Mouse (Mus musculus) CH12.LX (cell line): ENCODE measurements around the gene Ccdc3. TPM values are rescaled to one million over a fixed set of nuclear protein-coding genes. Genes with fewer than 3 reads are reported as not detected.

Source experiments
- DNase-seq: peaks from one replicate; pipeline ENCODE4 v3.0.0-alpha.2; 2013; ENCODE audit errors: extremely low read depth
- H3K27ac ChIP-seq: 2 replicates; pipeline ENCODE4 v1.5.1; 2012; ENCODE audit warnings: low read depth, mild to moderate bottlenecking, control low read depth, moderate library complexity; ENCODE audit not compliant: insufficient read depth
- H3K27me3 ChIP-seq: replicated peaks from 2 replicates; pipeline ENCODE3; 2012; ENCODE audit warnings: inconsistent platforms
- H3K36me3 ChIP-seq, 2 experiments: replicated peaks in 1 of 2; 2 replicates each; pipeline versions ENCODE3 to v1.6.1; 2012; ENCODE audit warnings: inconsistent platforms in 1 of 2, low read length in 1 of 2, mild to moderate bottlenecking in 1 of 2, mixed read lengths in 1 of 2, moderate library complexity in 1 of 2; ENCODE audit not compliant: control insufficient read depth in 1 of 2, insufficient read depth in 1 of 2
- H3K4me1 ChIP-seq, 2 experiments: 2 replicates each; pipeline ENCODE4 v1.6.1; 2012; ENCODE audit warnings: inconsistent platforms in 1 of 2, moderate library complexity in 1 of 2; ENCODE audit not compliant: insufficient read depth in 2 of 2, control insufficient read depth in 1 of 2
- H3K4me2 ChIP-seq: 2 replicates; pipeline ENCODE4 v1.6.1; 2012; ENCODE audit warnings: low read depth, mild to moderate bottlenecking, control low read depth; ENCODE audit not compliant: poor library complexity, insufficient read depth, severe bottlenecking
- H3K4me3 ChIP-seq, 3 experiments: fragments of 150-350 bp in 1 of 3; sonication (generic) in 1 of 3; replicated peaks in 1 of 3; 2 replicates each; pipeline versions ENCODE3 to v1.5.1; 2011 to 2012; ENCODE audit warnings: low read depth in 2 of 3, low read length in 2 of 3, mild to moderate bottlenecking in 2 of 3, moderate library complexity in 2 of 3, control low read depth in 1 of 3, improper control_type of control experiment in 1 of 3, inconsistent platforms in 1 of 3, mixed read lengths in 1 of 3; ENCODE audit not compliant: poor library complexity in 1 of 3
- H3K79me2 ChIP-seq: replicated peaks from 2 replicates; pipeline ENCODE4 v1.6.1; 2012; ENCODE audit warnings: mild to moderate bottlenecking, moderate library complexity; ENCODE audit not compliant: control insufficient read depth, poor library complexity, insufficient read depth, severe bottlenecking; ENCODE audit errors: extremely low read depth
- H3K9ac ChIP-seq: 2 replicates; pipeline ENCODE4 v1.6.1; 2012; ENCODE audit warnings: low read depth, mild to moderate bottlenecking, control low read depth, moderate library complexity; ENCODE audit not compliant: insufficient read depth
- H3K9me3 ChIP-seq: replicated peaks from 2 replicates; pipeline ENCODE3; 2012; ENCODE audit warnings: low read length, inconsistent platforms, mixed read lengths
- BHLHE40 ChIP-seq: IDR thresholded peaks from 2 replicates; pipeline ENCODE4 v1.6.1; 2011; ENCODE audit warnings: mild to moderate bottlenecking, low read depth, low read length, improper control_type of control experiment
- CHD1 ChIP-seq: IDR thresholded peaks from 2 replicates; pipeline ENCODE4 v1.6.1; 2012; ENCODE audit warnings: low read depth, low read length, improper control_type of control experiment, inconsistent platforms
- CHD2 ChIP-seq: IDR thresholded peaks from 2 replicates; pipeline ENCODE4 v1.6.1; 2011; ENCODE audit warnings: low read length, improper control_type of control experiment
- E2F4 ChIP-seq: IDR thresholded peaks from 2 replicates; pipeline ENCODE4 v1.6.1; 2011; ENCODE audit warnings: low read depth, low read length, improper control_type of control experiment; ENCODE audit not compliant: insufficient replicate concordance
- ELF1 ChIP-seq: IDR thresholded peaks from 2 replicates; pipeline ENCODE4 v1.6.1; 2014; ENCODE audit warnings: low read depth, mild to moderate bottlenecking, inconsistent platforms, low read length, improper control_type of control experiment
- EP300 ChIP-seq: IDR thresholded peaks from 2 replicates; pipeline ENCODE4 v1.6.1; 2011; ENCODE audit warnings: low read length, improper control_type of control experiment
- ETS1 ChIP-seq: conservative IDR thresholded peaks from 2 replicates; pipeline ENCODE4 v1.6.1; 2012; ENCODE audit warnings: low read depth, mild to moderate bottlenecking, inconsistent platforms, low read length, improper control_type of control experiment, moderate library complexity
- HCFC1 ChIP-seq: IDR thresholded peaks from 2 replicates; pipeline ENCODE4 v1.6.1; 2012; ENCODE audit warnings: low read depth, mild to moderate bottlenecking, inconsistent platforms, low read length, improper control_type of control experiment
- JUN ChIP-seq: IDR thresholded peaks from 2 replicates; pipeline ENCODE4 v1.6.1; 2011; ENCODE audit warnings: low read depth, mild to moderate bottlenecking, low read length, improper control_type of control experiment, moderate library complexity; ENCODE audit not compliant: insufficient read depth
- MAFK ChIP-seq: IDR thresholded peaks from 2 replicates; pipeline ENCODE4 v1.6.1; 2011; ENCODE audit warnings: low read length, improper control_type of control experiment; ENCODE audit not compliant: insufficient replicate concordance
- MXI1 ChIP-seq: IDR thresholded peaks from 2 replicates; pipeline ENCODE4 v1.6.1; 2011; ENCODE audit warnings: mild to moderate bottlenecking, low read depth, low read length, improper control_type of control experiment
- NELFE ChIP-seq: IDR thresholded peaks from 2 replicates; pipeline ENCODE4 v1.6.1; 2011; ENCODE audit warnings: low read depth, low read length, improper control_type of control experiment
- NRF1 ChIP-seq: IDR thresholded peaks from 2 replicates; pipeline ENCODE4 v1.6.1; 2014; ENCODE audit warnings: low read depth, mild to moderate bottlenecking, inconsistent platforms, low read length, improper control_type of control experiment, moderate library complexity
- PAX5 ChIP-seq: IDR thresholded peaks from 2 replicates; pipeline ENCODE4 v1.6.1; 2012; ENCODE audit warnings: low read length, inconsistent platforms, mixed read lengths
- POLR2A ChIP-seq: IDR thresholded peaks from 2 replicates; pipeline ENCODE4 v1.6.1; 2011; ENCODE audit warnings: low read depth, mild to moderate bottlenecking, improper control_type of control experiment, low read length
- RAD21 ChIP-seq: IDR thresholded peaks from 2 replicates; pipeline ENCODE4 v1.6.1; 2011; ENCODE audit warnings: low read depth, mild to moderate bottlenecking, low read length, improper control_type of control experiment, moderate library complexity
- RCOR1 ChIP-seq: conservative IDR thresholded peaks from 2 replicates; pipeline ENCODE4 v1.6.1; 2012; ENCODE audit warnings: low read depth, mild to moderate bottlenecking, inconsistent platforms, low read length, improper control_type of control experiment
- TBP ChIP-seq: conservative IDR thresholded peaks from 2 replicates; pipeline ENCODE4 v1.6.1; 2011; ENCODE audit warnings: low read depth, low read length, improper control_type of control experiment
- TCF12 ChIP-seq: IDR thresholded peaks from 2 replicates; pipeline ENCODE4 v1.6.1; 2014; ENCODE audit warnings: low read depth, mild to moderate bottlenecking, inconsistent platforms, low read length, improper control_type of control experiment
- UBTF ChIP-seq: IDR thresholded peaks from 2 replicates; pipeline ENCODE4 v1.6.1; 2012; ENCODE audit warnings: low read depth, mild to moderate bottlenecking, inconsistent platforms, low read length, improper control_type of control experiment, moderate library complexity
- USF1 ChIP-seq: IDR thresholded peaks from 2 replicates; pipeline ENCODE4 v1.6.1; 2014; ENCODE audit warnings: low read depth, mild to moderate bottlenecking, inconsistent platforms, low read length, improper control_type of control experiment
- ZC3H11A ChIP-seq: IDR thresholded peaks from 2 replicates; pipeline ENCODE4 v1.6.1; 2012; ENCODE audit warnings: low read depth, mild to moderate bottlenecking, inconsistent platforms, low read length, improper control_type of control experiment
- ZKSCAN1 ChIP-seq: IDR thresholded peaks from 2 replicates; pipeline ENCODE4 v1.6.1; 2012; ENCODE audit warnings: low read depth, inconsistent platforms, low read length, improper control_type of control experiment, borderline replicate concordance
- ZMIZ1 ChIP-seq: IDR thresholded peaks from 2 replicates; pipeline ENCODE4 v1.6.1; 2012; ENCODE audit warnings: low read depth, mild to moderate bottlenecking, inconsistent platforms, low read length, improper control_type of control experiment
- ZNF384 ChIP-seq: IDR thresholded peaks from 2 replicates; pipeline ENCODE4 v1.6.1; 2012; ENCODE audit warnings: low read depth, low read length, improper control_type of control experiment, inconsistent platforms
- dilution Hi-C: fragments of 300-500 bp; cut with MboI; formaldehyde crosslinking; loops from 2 replicates; pipeline ENCODE4 v1.14.3; 2020; ENCODE audit warnings: low sequenced_read_pairs; ENCODE audit not compliant: extremely low pct_unique_long_range_greater_than_20kb, extremely low pct_ligation_motif_present
- in situ Hi-C: fragments of 300-500 bp; cut with MboI; formaldehyde crosslinking; loops from 3 replicates; pipeline ENCODE4 v1.14.3; 2019; ENCODE audit warnings: low sequenced_read_pairs, low pct_ligation_motif_present, low pct_unique_long_range_greater_than_20kb, mixed read lengths
- polyA plus RNA-seq: library from polyadenylated mRNA; unstranded; fragments of >175 nt; gene quantifications from 2 replicates; pipeline ENCODE4 v1.2.1, GENCODE M21; 2012; ENCODE audit warnings: low read depth; ENCODE audit not compliant: insufficient read length
- total RNA-seq, 2 experiments: library from RNA; depleted of rRNA; stranded (reverse); fragments of 300-350 nt in 1 of 2; fragments of >200 nt in 1 of 2; gene quantifications; 2 replicates each; pipeline ENCODE4 v1.2.3; 2012 to 2014

Gene Ccdc3
- total and polyA plus RNA-seq, 3 experiments, result not detected

DNA sequence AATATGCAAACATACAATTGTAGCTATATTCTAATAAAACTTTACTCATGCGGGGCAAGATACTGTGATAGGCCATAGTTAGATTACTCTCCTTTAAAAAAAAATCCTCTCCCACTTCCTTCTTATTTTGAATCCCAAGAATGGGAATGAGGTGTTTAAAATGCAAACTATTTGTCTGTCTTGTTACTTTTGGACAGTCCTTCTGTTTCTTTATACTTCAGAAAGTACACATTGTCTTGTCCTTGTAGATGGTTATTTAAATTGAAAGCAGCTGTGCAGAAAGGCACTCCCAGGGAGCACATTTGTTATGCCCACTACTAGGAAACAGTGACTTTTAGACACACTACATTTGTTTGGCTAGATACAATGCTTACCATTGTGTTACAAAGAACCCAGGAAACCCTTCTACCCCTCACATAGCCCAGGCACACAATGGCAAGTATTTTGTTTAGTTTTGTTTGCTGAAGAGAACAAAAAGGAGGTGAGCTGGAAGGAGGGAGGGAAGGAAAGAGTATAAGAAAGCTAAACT, 82.3 kb downstream of the Ccdc3 start:
- no peaks in the 10 kb centered on the region for H3K79me2 ChIP-seq
- H3K4me2 ChIP-seq, result no peak overlapping the region
- dilution Hi-C loops, result no loop called here

DNA sequence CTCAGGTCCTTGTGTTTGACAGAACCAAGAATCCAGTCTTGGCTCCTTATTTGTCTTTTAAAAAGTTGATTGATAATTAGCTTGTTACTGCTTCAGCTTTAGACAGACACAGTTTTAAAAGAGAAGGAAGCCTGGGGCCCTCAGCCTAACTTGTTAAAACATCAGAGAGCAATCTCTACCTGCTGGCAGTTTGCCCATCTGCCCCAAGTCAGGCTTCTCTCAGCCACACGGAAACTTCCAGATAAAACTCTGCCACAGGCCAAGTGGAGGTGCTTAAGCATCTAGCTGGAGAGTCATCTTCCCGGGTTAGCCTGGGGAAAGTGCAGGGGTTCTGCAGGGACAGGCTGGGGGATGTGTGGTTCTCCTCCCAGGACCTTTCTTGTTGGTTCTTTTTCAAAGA, 85.0 kb downstream of the Ccdc3 start:
- in situ Hi-C loops (no loop called here), dilution Hi-C loops (no loop called here)
- H3K79me2 ChIP-seq, result no peaks in the 10 kb centered on the region
- no peaks in the 10 kb centered on the region for H3K9me3 ChIP-seq
- DNase-seq, result no peak
- no peaks in the 10 kb centered on the region for H3K27me3 ChIP-seq
- TF ChIP-seq TBP (no peak), MAFK (no peak), ZC3H11A (no peak), RAD21 (no peak), NRF1 (no peak), E2F4 (no peak), TCF12 (no peak), UBTF (no peak), MXI1 (no peak), HCFC1 (no peak), PAX5 (no peak), USF1 (no peak)
- H3K4me2 ChIP-seq, result no peak overlapping the region
- no peak overlapping the region for H3K9ac ChIP-seq
- no peak overlapping the region for H3K4me3 ChIP-seq
- no peak overlapping the region for H3K27ac ChIP-seq
- H3K4me1 ChIP-seq, result no peaks in the 10 kb centered on the region
- H3K36me3 ChIP-seq, result no peaks in the 10 kb centered on the region

More for the DNA sequence above, 82.3 kb downstream of the Ccdc3 start:
- in situ Hi-C loops, result no loop called here
- peaks cover 2% of the 10 kb centered on the region for H3K9me3 ChIP-seq
- no peak for TF ChIP-seq ZNF384
- TF ChIP-seq JUN, result no peak
- no peak for TF ChIP-seq ELF1
- no peak for TF ChIP-seq USF1
- no peak for TF ChIP-seq ZKSCAN1
- TF ChIP-seq RAD21, result no peak
- TF ChIP-seq TCF12, result no peak
- no peak for TF ChIP-seq ETS1
- TF ChIP-seq MXI1, result no peak
- no peak for TF ChIP-seq BHLHE40
- no peak for TF ChIP-seq EP300
- TF ChIP-seq POLR2A, result no peak
- TF ChIP-seq CHD2, result no peak
- no peak for TF ChIP-seq ZC3H11A
- no peak for TF ChIP-seq NRF1
- no peak for TF ChIP-seq CHD1
- no peak for TF ChIP-seq NELFE
- no peak for TF ChIP-seq ZMIZ1
- no peak for TF ChIP-seq RCOR1
- H3K27ac ChIP-seq, result no peak overlapping the region
- H3K36me3 ChIP-seq, result no peaks in the 10 kb centered on the region
- no peaks in the 10 kb centered on the region for H3K27me3 ChIP-seq
- H3K9ac ChIP-seq, result no peak overlapping the region
- H3K4me1 ChIP-seq, result no peaks in the 10 kb centered on the region
- H3K4me3 ChIP-seq, result no peak overlapping the region
- DNase-seq, result no peak
